Mouse (Mus musculus) heart, postnatal 25 days (tissue): ENCODE data around the gene Lrrc71. TPM values are rescaled to one million over a fixed set of nuclear protein-coding genes. Genes with fewer than 3 reads are reported as not detected.
A peak's percentile ranks its signal among the peaks of the same experiment; 100 is the strongest.

ENCODE experiments used
- DNase-seq: peaks from one replicate; pipeline ENCODE4 v3.0.0; 2022; ENCODE audit warnings: low spot score
- intact Hi-C: fragments of 180-260 bp; cut with DNase I; formaldehyde crosslinking; loops from one replicate; pipeline ENCODE4 v1.15.1; 2025
- total RNA-seq, 2 experiments: library from RNA; stranded (reverse); gene quantifications; 2 replicates each; pipeline ENCODE4 v1.2.3; 2021

Gene Lrrc71
- total RNA-seq, result under 1 TPM; 0.16 to 0.17 TPM

- intact Hi-C loops, result loop anchor here (2.0 kb wide), 1 partner anchor 20 kb away; no protein-coding TSS in a partner anchor
- DNase-seq, result no peak
Observed at GRCm38 (mm10) chr3:87748431-87748830, at the start of gene Lrrc71. Lrrc71 (minus strand) TSS chr3:87748625.

DNA sequence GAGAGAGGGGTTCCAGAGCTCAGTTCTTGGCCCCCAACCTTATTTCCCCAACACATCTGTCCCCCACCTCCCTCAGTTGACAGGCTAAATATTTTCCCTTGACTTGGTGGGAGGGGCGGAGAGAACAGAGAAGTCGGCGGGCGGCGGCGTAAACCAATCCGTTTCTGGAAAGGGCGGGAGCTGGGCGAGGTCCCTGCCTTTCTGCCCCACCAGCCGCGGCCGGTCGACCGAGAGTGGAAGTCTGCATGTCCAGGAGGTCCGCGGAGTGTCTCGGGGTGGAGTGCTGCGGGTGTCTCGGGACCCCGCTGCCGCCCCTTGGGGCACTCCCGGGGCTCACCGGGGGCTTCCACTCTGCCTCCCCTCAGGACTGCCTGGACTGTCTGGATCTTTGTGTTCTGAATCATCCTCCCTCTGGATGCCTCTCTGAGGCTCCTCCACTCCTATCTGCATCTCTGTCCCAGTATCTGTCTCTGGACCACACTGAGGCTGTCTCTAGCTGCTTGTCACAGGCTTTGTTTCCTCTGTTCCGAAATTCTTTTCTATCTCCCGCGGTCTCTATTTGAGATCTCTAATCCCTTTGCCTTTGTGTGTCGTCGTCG lies 48.4 kb upstream of the Lrrc71 start, which contains the start of gene Insrr:
Gene Insrr, plus strand, starts transcription at position 216 of the 599 bp plus-strand sequence.
- intact Hi-C loops, result no loop called here
- no peak for DNase-seq

DNA sequence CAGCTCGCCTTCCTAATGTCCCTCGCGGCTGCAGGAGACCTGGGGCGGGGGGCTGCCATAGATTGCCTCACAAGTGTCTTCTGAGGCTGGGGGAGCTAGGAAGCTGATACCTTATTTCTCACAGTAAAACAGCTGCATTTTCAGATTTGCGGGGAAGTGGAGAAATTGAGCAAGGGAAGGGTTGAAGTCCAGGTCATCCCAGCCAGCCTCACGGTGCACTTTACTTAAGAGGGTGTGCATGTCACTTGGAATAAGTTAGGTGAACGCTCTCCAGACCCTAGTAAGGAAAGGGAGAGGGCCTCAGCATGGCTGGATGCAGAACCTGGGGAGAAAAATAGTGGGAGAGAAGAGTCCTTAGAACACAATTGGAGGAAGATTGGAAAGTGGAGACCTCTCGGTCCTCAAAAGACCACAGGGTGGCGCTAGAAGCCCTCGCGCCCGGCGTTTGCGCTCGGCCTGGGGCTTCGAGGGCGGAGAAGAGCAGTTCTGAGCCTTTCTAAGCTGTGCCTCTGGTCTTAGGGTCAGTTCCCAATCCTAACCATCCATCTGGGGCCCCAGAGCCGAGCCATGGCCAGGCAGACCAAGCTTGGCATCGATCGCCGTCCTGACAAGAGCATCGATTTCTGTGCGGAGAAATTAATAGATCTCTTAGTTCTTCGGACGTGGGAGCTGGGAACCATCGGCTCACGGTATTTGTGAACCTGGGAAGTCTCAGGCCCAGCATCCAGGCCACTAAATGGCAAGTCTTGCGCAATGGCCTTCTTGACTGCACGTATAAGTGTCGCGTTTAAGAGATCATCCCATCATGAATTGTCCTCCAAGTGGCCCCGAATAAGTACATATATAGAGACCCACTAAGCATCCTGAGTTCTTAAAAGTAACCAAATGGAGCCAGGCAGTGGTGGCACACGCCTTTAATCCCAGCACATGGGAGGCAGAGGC lies 47.2 kb upstream of the Lrrc71 start:
- intact Hi-C loops, result loop anchor here (1.0 to 2.0 kb wide), 3 partner anchors 21 to 65 kb away; no protein-coding TSS in a partner anchor

GRCm38 (mm10) chr3:87794922-87795325 lies 46.5 kb upstream of the Lrrc71 start, which contains the start of gene Ntrk1:
Ntrk1 (minus strand) TSS chr3:87795162.
- intact Hi-C loops, result loop anchor here (1.0 to 2.0 kb wide), 3 partner anchors 21 to 65 kb away; no protein-coding TSS in a partner anchor
- no peak for DNase-seq

More for the DNA sequence above, 47.2 kb upstream of the Lrrc71 start:
- no peak for DNase-seq

DNA sequence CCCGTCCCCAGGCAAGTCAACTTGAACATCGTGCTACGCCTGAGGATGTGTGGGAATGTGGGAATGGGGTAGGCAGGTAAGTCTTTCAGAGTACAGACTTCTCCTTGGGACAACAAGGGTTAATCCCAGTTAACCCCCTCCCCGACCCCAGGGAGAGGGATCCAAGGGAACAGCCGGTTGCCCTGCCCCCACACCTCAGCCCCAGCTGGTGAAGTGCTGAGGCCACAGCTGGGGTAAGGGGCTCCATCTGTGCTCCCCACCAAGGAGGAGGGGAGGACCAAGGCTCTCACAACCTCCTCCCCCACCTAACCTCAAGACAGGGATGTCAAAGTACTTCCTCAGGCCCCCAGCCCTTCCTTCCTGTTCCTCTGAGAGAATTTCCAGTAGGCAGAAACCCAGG lies 41.3 kb upstream of the Lrrc71 start:
- DNase-seq, result no peak
- intact Hi-C loops, result no loop called here

- no peak for DNase-seq
- intact Hi-C loops, result no loop called here
Observed at GRCm38 (mm10) chr3:87789248-87789647, 40.8 kb upstream of the Lrrc71 start.

GRCm38 (mm10) chr3:87785626-87786214 lies 37.3 kb upstream of the Lrrc71 start:
- intact Hi-C loops, result no loop called here
- DNase-seq, result no peak

GRCm38 (mm10) chr3:87785156-87785555 lies 36.7 kb upstream of the Lrrc71 start:
- DNase-seq, result no peak
- intact Hi-C loops, result no loop called here

DNA sequence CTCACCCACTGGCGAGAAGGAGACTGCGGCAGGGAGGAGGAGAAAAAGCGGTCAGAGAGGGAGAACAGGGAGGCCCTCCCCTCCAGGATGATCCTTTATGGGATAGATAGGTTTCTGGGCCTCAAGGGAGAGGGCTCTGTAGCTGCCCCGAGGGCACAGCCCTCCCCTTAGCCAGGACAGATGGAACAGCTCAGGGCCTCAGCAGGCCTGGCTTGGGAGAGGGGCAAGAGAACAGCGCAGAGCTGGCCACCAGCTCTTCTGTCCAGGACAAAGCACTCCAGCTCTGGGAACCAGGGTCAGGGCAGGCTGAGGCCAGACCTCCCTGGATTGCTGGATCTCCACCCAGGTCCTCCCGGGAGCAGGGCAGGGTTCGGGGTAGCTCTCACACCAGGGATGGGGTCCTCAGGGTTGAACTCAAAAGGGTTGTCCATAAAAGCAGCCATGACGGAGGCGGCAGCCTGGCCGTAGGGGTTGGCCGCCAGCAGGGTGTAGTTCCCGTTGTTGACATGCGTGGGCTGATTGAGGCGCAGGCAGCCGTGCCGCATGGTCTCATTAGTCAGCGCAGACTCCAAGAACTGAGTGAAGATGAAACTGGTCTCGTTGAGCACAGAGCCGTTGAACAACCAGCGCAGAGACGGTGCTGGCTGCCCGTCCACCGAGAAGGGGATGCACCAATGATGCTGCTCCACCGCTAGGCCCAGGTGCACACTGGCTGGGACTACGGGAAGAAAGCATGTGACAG lies 35.0 kb upstream of the Lrrc71 start:
- intact Hi-C loops, result no loop called here
- no peak for DNase-seq

- intact Hi-C loops, result no loop called here
- DNase-seq, result no peak
Observed at GRCm38 (mm10) chr3:87779086-87779485, 30.7 kb upstream of the Lrrc71 start.

DNA sequence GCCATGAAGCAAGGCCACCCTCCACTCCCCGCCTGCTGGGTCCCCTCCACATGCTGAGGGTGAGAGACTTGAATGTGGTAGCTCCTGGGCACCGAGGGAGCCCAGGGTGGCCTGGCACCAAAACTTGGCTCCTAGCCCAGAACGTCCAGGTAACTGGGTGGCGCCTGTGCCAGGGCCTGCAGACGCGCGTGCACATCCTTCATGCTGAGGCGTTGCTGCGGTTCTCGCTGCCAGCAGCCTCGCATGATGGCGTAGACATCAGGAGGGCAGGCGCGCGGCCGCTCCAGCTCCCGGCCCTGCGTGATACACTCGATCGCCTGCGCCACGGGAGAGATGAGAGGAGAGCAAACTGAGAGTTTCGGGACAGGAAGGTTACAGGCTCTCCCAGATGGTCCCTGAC lies 29.9 kb upstream of the Lrrc71 start:
- DNase-seq, result no peak
- intact Hi-C loops, result no loop called here

- intact Hi-C loops, result no loop called here
- no peak for DNase-seq
Observed at GRCm38 (mm10) chr3:87771088-87771487, 22.7 kb upstream of the Lrrc71 start.

- intact Hi-C loops, result loop anchor here (1.0 kb wide), 2 partner anchors 46 to 68 kb away; no protein-coding TSS in a partner anchor
- DNase-seq, result no peak
Observed at GRCm38 (mm10) chr3:87770280-87770679, 21.9 kb upstream of the Lrrc71 start.

GRCm38 (mm10) chr3:87769506-87769905 lies 21.1 kb upstream of the Lrrc71 start:
- intact Hi-C loops, result loop anchor here (2.0 to 10.0 kb wide), 2 partner anchors 21 to 215 kb away; partner anchors contain the start of gene Lrrc71
- no peak for DNase-seq

DNA sequence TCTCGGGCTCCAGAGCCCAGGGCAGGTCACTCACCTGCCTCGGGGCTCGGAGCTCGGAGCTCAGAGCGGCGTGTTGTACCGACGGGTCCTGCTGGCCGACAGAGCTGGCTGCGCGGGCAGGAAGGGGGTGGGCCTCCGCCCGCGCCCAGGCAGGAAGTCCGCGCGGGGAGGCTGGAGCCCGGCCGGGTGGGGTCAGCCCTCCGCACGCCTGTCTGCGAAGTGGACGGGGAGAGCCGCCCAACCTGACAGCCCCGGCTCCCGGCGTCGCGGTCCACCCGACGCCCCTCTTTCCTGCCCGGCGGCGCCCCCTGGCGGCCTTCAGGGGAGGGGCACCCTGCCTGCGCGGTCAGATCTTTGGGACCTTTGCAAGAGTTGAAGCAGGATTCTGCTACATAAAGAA lies 20.4 kb upstream of the Lrrc71 start:
- peak; percentile 88 for DNase-seq
- intact Hi-C loops, result loop anchor here (2.0 to 10.0 kb wide), 2 partner anchors 20 to 216 kb away; partner anchors contain the start of gene Lrrc71

DNA sequence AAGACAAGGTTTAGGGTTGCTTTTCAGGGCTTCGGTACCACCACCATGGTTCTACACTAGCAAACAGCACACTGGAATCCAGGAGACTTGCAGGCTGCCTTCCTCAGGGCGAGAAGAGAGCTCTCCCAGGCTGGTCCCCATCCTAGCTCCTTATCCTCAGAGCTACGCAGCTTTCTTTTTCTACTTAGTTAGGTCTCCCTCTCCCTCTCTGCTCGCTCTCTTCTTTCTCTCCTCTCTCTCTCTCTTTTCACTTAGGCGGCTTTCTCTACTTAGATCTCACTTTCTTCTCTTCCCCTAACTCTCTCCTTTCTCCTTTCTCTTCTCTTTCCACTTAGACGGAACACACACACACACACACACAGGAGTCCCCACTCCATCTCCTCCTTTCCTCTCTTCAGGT lies 20.0 kb upstream of the Lrrc71 start:
- no peak for DNase-seq
- intact Hi-C loops, result loop anchor here (2.0 to 10.0 kb wide), 2 partner anchors 20 to 216 kb away; partner anchors contain the start of gene Lrrc71

GRCm38 (mm10) chr3:87767764-87768163 lies 19.3 kb upstream of the Lrrc71 start:
- intact Hi-C loops, result loop anchor here (2.0 to 10.0 kb wide), 2 partner anchors 19 to 217 kb away; partner anchors contain the start of gene Lrrc71
- peak; percentile 49 for DNase-seq

DNA sequence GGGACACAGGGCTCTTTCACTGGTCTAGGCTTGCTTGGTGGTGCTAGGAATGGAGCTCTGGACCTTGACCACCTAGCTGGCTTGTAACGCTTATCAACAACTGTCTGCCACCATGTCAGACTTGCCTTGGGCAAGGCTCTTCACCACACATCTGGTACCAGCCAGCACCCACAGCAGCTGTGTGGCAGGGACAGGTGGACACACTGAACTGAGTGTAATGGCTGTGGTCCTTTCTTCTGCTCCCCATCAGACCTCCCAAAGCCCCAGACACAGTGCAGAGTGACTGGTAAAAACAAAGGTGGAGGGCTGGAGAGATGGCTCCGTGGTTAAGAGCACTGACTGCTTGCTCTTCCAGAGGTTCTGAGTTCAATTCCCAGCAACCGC lies 17.9 kb upstream of the Lrrc71 start:
- DNase-seq, result no peak
- intact Hi-C loops, result loop anchor here (10.0 kb wide), 1 partner anchor 219 kb away; no protein-coding TSS in a partner anchor

GRCm38 (mm10) chr3:87765631-87766283 lies 17.3 kb upstream of the Lrrc71 start:
- intact Hi-C loops, result loop anchor here (10.0 kb wide), 1 partner anchor 219 kb away; no protein-coding TSS in a partner anchor
- no peak for DNase-seq
